ENCODE assay signal across 7 mouse cellular contexts in the genomic region with DNA sequence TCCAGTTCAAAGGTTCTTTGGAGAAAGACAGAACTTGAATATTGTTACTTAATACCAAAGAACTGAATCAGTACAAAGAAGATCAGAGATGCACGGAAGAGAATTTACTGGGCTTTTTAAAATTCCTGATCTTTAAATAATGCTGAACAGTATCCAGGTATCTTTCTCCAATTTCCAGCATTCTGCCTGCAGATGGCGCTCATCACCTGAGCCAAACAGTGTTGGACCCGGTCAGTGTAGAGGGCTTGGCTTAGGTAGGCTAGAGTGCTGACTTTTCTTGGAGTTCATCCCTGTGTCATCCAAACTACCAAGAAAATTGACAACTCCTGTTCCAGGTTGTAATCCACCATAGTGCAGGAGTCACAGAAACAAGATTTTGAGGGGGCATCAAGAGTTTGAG. TPM values are rescaled to one million over a fixed set of nuclear protein-coding genes. Genes with fewer than 3 reads are reported as not detected.
DNase-seq lines count a peak whose midpoint lies in the region; ATAC-seq and TF ChIP-seq lines count a peak whose summit lies in the region.

No protein-coding gene starts in this region.

- no peaks in the 10 kb centered on the region for H3K36me3 ChIP-seq in liver, postnatal 0 days (replicated peaks; ENCODE audit: insufficient read depth, low read length)

- no peak overlapping the region for H3K4me3 ChIP-seq in liver, postnatal 0 days (ENCODE audit: low read depth, low read length)

- peaks cover 8% of the 10 kb centered on the region; the same call in 1 of the 2 replicates for H3K27me3 ChIP-seq in liver, postnatal 0 days (ENCODE audit: insufficient read depth, low read length)

- peak; percentile 84 for TF ChIP-seq CTCF in liver, postnatal 0 days (IDR thresholded peaks at IDR 0.05; ENCODE audit: low read depth)

- TF ChIP-seq EP300 in liver, postnatal 0 days (IDR thresholded peaks at IDR 0.05; ENCODE audit: low read depth), result no peak

- peak; percentile 24 for ATAC-seq in inflammation-experienced regulatory T-cells, adult 6 months
- ATAC-seq in liver, postnatal 0 days, result no peak

- H3K27ac ChIP-seq in liver, postnatal 0 days (ENCODE audit: low read depth), result no peak overlapping the region

- no peak overlapping the region for H3K9ac ChIP-seq in liver, postnatal 0 days (replicated peaks)

- no peak overlapping the region for H3K4me2 ChIP-seq in liver, postnatal 0 days (ENCODE audit: low read depth, low read length)

- peak; percentile 51 for DNase-seq in right cerebral cortex, postnatal 14 days
- DNase-seq in right cerebral cortex, postnatal 36 days (ENCODE audit: low spot score in 2 of 2), result no peak
- peak; percentile 80 for DNase-seq in ZHBTc4 (ENCODE audit: low read depth, low spot score)
- DNase-seq in cerebellum, postnatal 25 days, result peak; percentile 39 to 63
- DNase-seq in liver, postnatal 0 days, result peak; percentile 74
- DNase-seq in spleen, postnatal 4 days (ENCODE audit: low spot score in 2 of 2), result peak; percentile 58 to 82

- no peaks in the 10 kb centered on the region for H3K9me3 ChIP-seq in liver, postnatal 0 days (ENCODE audit: low read length)

- peaks cover 21% of the 10 kb centered on the region for H3K4me1 ChIP-seq in liver, postnatal 0 days (ENCODE audit: insufficient read depth)

- WGBS in liver, postnatal 0 days (ENCODE audit: insufficient replicate concordance), result 25% methylated on average over 3 of the region's 3 CpGs

RNA-seq across cellular contexts. Expression of gene Parp14, which starts 3.1 kb away (rescaled TPM):
- polyA plus RNA-seq in inflammation-experienced regulatory T-cells, adult 6 months (2017; shearing (Covaris generic)), result 10 to 100 TPM; 36.0 to 48.6 (median 36.6) TPM
- 2.1 and 2.3 TPM in 2 replicates for polyA plus RNA-seq in liver, postnatal 0 days (2015; fragmentation: Nextera tagmentation; extraction: Ambion mirVana)

Comparison
In these comparisons a context has a peak if more than half of its experiments do, and no peak if none do; other contexts are left out.
1. DNase-seq: peak in right cerebral cortex, postnatal 14 days (single experiment), ZHBTc4 (single experiment), cerebellum, postnatal 25 days (2 of 2), liver, postnatal 0 days (single experiment) and spleen, postnatal 4 days (2 of 2); none in right cerebral cortex, postnatal 36 days (0 of 2).
2. RNA of gene Parp14, which starts 3.1 kb away (polyA plus RNA-seq): 36.0 to 48.6 TPM in inflammation-experienced regulatory T-cells, adult 6 months; 2.1 to 2.3 TPM in liver, postnatal 0 days; every median in the first group is over 10 times any median in the second.